Mouse (Mus musculus) left cerebral cortex, adult 18-20 months (tissue): Measurements from ENCODE around the gene Tbx21. TPM values are rescaled to one million over a fixed set of nuclear protein-coding genes. Genes with fewer than 3 reads are reported as not detected.

Experiments used
- DNase-seq, 2 experiments: peaks; one replicate each; pipeline ENCODE4 v3.0.0; 2021 to 2022; ENCODE audit warnings: low spot score in 2 of 2, mixed read lengths in 1 of 2
- total RNA-seq, 2 experiments: library from RNA; stranded (reverse); gene quantifications; 2 replicates each; pipeline ENCODE4 v1.2.3; 2021

Gene Tbx21
- total RNA-seq, 2 experiments from 2014 or later = 0.21 TPM; not detected in 1

- DNase-seq = no peak
Measured at GRCm38 (mm10) chr11:97132185-97132584, 17.1 kb upstream of the Tbx21 start.

- DNase-seq = no peak
Measured at GRCm38 (mm10) chr11:97131683-97132082, 16.6 kb upstream of the Tbx21 start.

- DNase-seq = no peak
Measured at GRCm38 (mm10) chr11:97130318-97130717, 15.2 kb upstream of the Tbx21 start.

GRCm38 (mm10) chr11:97128956-97129355, 13.8 kb upstream of the Tbx21 start:
- no peak for DNase-seq

GRCm38 (mm10) chr11:97127470-97128223, 12.5 kb upstream of the Tbx21 start:
- no peak for DNase-seq

GRCm38 (mm10) chr11:97126645-97127468, 11.7 kb upstream of the Tbx21 start:
- DNase-seq = no peak

- no peak for DNase-seq
Measured at GRCm38 (mm10) chr11:97124266-97125036, 9.3 kb upstream of the Tbx21 start.

- DNase-seq = no peak
Measured at GRCm38 (mm10) chr11:97123282-97123890, 8.3 kb upstream of the Tbx21 start.

- DNase-seq = no peak
Measured at GRCm38 (mm10) chr11:97120641-97121040, 5.5 kb upstream of the Tbx21 start.

GRCm38 (mm10) chr11:97120221-97120620, 5.1 kb upstream of the Tbx21 start:
- DNase-seq = no peak

GRCm38 (mm10) chr11:97115797-97116196, 666 bp upstream of the Tbx21 start:
- DNase-seq = no peak

- DNase-seq = no peak
Measured at GRCm38 (mm10) chr11:97112519-97113125, 2.5 kb downstream of the Tbx21 start.

- no peak for DNase-seq
Measured at GRCm38 (mm10) chr11:97108976-97109375, 6.2 kb downstream of the Tbx21 start.

- DNase-seq = no peak
Measured at GRCm38 (mm10) chr11:97104091-97104483, 11.0 kb downstream of the Tbx21 start.

- no peak for DNase-seq
Measured at GRCm38 (mm10) chr11:97103163-97104090, 11.7 kb downstream of the Tbx21 start.

- peak; percentile 22 to 59 for DNase-seq
Measured at GRCm38 (mm10) chr11:97101722-97102121, 13.4 kb downstream of the Tbx21 start.

GRCm38 (mm10) chr11:97098791-97099190, 16.3 kb downstream of the Tbx21 start:
- DNase-seq = no peak

- no peak for DNase-seq
Measured at GRCm38 (mm10) chr11:97094600-97094999, 20.5 kb downstream of the Tbx21 start.

- DNase-seq = no peak
Measured at GRCm38 (mm10) chr11:97086365-97086764, 28.8 kb downstream of the Tbx21 start.
